Mouse (Mus musculus) bone marrow macrophage, adult 2 months (primary cell): ENCODE results near the gene Glis1.

Source experiments
- CTCF ChIP-seq: IDR thresholded peaks from 2 replicates; pipeline ENCODE4 v1.5.1; 2012; ENCODE audit warnings: low read depth, mild to moderate bottlenecking, low read length, moderate library complexity
- POLR2A ChIP-seq: IDR thresholded peaks from 2 replicates; pipeline ENCODE4 v1.6.1; 2012; ENCODE audit warnings: mild to moderate bottlenecking, low read depth, low read length, borderline replicate concordance

DNA sequence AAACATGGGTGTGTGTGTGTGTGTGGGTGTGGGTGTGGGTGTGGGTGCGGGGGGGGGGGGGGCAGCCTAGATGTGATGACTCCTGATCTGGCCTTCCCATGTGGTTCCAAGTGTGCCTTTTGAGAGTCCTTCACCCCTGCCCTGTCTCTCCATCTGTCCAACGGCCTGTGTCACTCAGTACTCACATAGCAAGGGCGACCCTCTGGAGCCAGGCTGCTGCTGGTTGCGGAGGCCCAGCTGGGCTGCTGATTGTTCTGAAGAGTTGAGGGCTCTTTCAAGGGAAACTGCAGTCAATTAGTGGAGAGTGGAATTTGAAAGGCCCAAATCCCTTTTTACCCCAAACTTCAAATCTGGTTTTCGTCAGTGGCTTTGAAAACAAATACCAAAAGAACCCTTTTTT, 86.4 kb downstream of the Glis1 start:
- no peak for TF ChIP-seq CTCF
- no peak for TF ChIP-seq POLR2A
